Mouse (Mus musculus): ENCODE data around the gene Metap1.

DNA sequence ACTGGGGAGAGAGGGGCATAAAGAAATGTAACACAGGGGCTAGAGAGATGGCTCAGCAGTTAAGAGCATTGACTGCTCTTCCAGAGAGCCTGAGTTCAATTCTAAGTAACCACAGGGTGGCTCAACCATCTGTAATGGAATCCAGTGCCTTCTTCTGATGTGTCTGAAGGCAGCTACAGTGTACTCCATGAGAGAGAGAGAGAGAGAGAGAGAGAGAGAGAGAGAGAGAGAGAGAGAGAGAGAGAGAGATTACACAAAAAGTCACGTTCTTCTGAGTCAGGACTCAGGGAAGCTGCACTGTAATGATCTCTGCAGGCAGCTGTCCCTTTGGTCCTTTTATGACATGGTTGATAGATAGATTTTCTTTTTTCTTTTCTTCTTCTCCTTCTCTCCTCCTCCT lies 5.2 kb upstream of the Metap1 start:
- TF ChIP-seq CTCF (IDR thresholded peaks at IDR 0.05; ENCODE audit: extremely low read depth, insufficient read depth, low read length) (no peak), POLR2A (IDR thresholded peaks at IDR 0.05; ENCODE audit: extremely low read depth, insufficient read depth, low read length) (no peak)

Measured in cortical plate, adult 2 months (tissue).